Mouse (Mus musculus): ENCODE measurements around the gene Mpped2. TPM values are rescaled to one million over a fixed set of nuclear protein-coding genes. Genes with fewer than 3 reads are reported as not detected.

Gene Mpped2
- total and polyA plus RNA-seq, 2 experiments, result 0.20 to 0.37 TPM

- Histone ChIP-seq H3K4me1 (ENCODE audit: control insufficient read depth, insufficient read depth, low read length) (no peaks in the 10 kb centered on the region), H3K9ac (ENCODE audit: low read depth, low read length) (no peak overlapping the region), H3K27me3 (ENCODE audit: control insufficient read depth, insufficient read depth, low read length) (no peaks in the 10 kb centered on the region), H3K4me3 (ENCODE audit: insufficient read depth, low read depth, low read length) (no peak overlapping the region), H3K79me2 (ENCODE audit: control insufficient read depth, insufficient read depth, low read length) (no peaks in the 10 kb centered on the region), H3K27ac (replicated peaks; ENCODE audit: insufficient read depth, low read depth, low read length) (no peak overlapping the region), H3K36me3 (ENCODE audit: control insufficient read depth, insufficient read depth, low read length) (no peaks in the 10 kb centered on the region)
- 63% methylated on average over 7 of the region's 7 CpGs for WGBS
- TF ChIP-seq POLR2A (IDR thresholded peaks at IDR 0.05; ENCODE audit: extremely low read depth, insufficient read depth, low read length) (no peak), CTCF (IDR thresholded peaks at IDR 0.05; ENCODE audit: low read depth, low read length) (no peak)
- DNase-seq (ENCODE audit: extremely low read depth, low read depth, low spot score), result no peak
Observed at GRCm38 (mm10) chr2:106710862-106711477, 17.9 kb downstream of the Mpped2 start.

- H3K4me3 ChIP-seq (ENCODE audit: insufficient read depth, low read depth, low read length), result no peak overlapping the region
- 83% methylated on average over 6 of the region's 6 CpGs for WGBS
- TF ChIP-seq CTCF (IDR thresholded peaks at IDR 0.05; ENCODE audit: low read depth, low read length) (no peak), POLR2A (IDR thresholded peaks at IDR 0.05; ENCODE audit: extremely low read depth, insufficient read depth, low read length) (no peak)
- no peak overlapping the region for H3K9ac ChIP-seq (ENCODE audit: low read depth, low read length)
- H3K27me3 ChIP-seq (ENCODE audit: control insufficient read depth, insufficient read depth, low read length), result no peaks in the 10 kb centered on the region
- H3K4me1 ChIP-seq (ENCODE audit: control insufficient read depth, insufficient read depth, low read length), result no peaks in the 10 kb centered on the region
- no peak overlapping the region for H3K27ac ChIP-seq (replicated peaks; ENCODE audit: insufficient read depth, low read depth, low read length)
- no peak for DNase-seq (ENCODE audit: extremely low read depth, low read depth, low spot score)
- H3K79me2 ChIP-seq (ENCODE audit: control insufficient read depth, insufficient read depth, low read length), result no peaks in the 10 kb centered on the region
- no peaks in the 10 kb centered on the region for H3K36me3 ChIP-seq (ENCODE audit: control insufficient read depth, insufficient read depth, low read length)
Observed at GRCm38 (mm10) chr2:106711506-106711905, 18.4 kb downstream of the Mpped2 start.

DNA sequence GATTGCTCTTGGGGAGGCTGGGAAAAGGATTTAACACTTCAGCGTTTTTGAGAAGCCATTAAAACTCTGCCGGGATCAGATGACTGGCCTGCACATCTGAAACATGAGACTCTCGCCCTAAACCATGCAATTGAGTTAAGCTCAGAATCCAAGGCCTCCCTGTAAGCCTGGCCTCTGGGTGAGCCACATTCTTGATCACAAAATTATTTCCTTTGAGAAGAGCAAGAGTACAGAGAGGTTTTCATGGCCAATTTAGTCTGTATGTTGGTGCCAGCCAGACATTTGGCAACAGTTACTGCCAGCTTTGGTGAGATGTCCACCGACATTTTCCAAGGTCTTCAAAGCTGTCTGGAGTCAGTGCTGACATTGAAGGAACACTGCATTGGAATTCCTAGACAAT lies 20.1 kb downstream of the Mpped2 start:
- no peak overlapping the region for H3K4me3 ChIP-seq (ENCODE audit: insufficient read depth, low read depth, low read length)
- no peaks in the 10 kb centered on the region for H3K27me3 ChIP-seq (ENCODE audit: control insufficient read depth, insufficient read depth, low read length)
- no peaks in the 10 kb centered on the region for H3K79me2 ChIP-seq (ENCODE audit: control insufficient read depth, insufficient read depth, low read length)
- WGBS, result 60% methylated on average over 4 of the region's 4 CpGs
- H3K27ac ChIP-seq (replicated peaks; ENCODE audit: insufficient read depth, low read depth, low read length), result no peak overlapping the region
- no peaks in the 10 kb centered on the region for H3K36me3 ChIP-seq (ENCODE audit: control insufficient read depth, insufficient read depth, low read length)
- H3K9ac ChIP-seq (ENCODE audit: low read depth, low read length), result no peak overlapping the region
- no peak for TF ChIP-seq POLR2A (IDR thresholded peaks at IDR 0.05; ENCODE audit: extremely low read depth, insufficient read depth, low read length)
- TF ChIP-seq CTCF (IDR thresholded peaks at IDR 0.05; ENCODE audit: low read depth, low read length), result no peak
- H3K4me1 ChIP-seq (ENCODE audit: control insufficient read depth, insufficient read depth, low read length), result no peaks in the 10 kb centered on the region
- no peak for DNase-seq (ENCODE audit: extremely low read depth, low read depth, low spot score)

- H3K79me2 ChIP-seq (ENCODE audit: control insufficient read depth, insufficient read depth, low read length), result no peaks in the 10 kb centered on the region
- H3K9ac ChIP-seq (ENCODE audit: low read depth, low read length), result no peak overlapping the region
- no peak for TF ChIP-seq POLR2A (IDR thresholded peaks at IDR 0.05; ENCODE audit: extremely low read depth, insufficient read depth, low read length)
- TF ChIP-seq CTCF (IDR thresholded peaks at IDR 0.05; ENCODE audit: low read depth, low read length), result no peak
- no peak for DNase-seq (ENCODE audit: extremely low read depth, low read depth, low spot score)
- H3K4me3 ChIP-seq (ENCODE audit: insufficient read depth, low read depth, low read length), result no peak overlapping the region
- no peaks in the 10 kb centered on the region for H3K4me1 ChIP-seq (ENCODE audit: control insufficient read depth, insufficient read depth, low read length)
- H3K27ac ChIP-seq (replicated peaks; ENCODE audit: insufficient read depth, low read depth, low read length), result no peak overlapping the region
- 91% methylated on average over 10 of the region's 10 CpGs for WGBS
- no peaks in the 10 kb centered on the region for H3K36me3 ChIP-seq (ENCODE audit: control insufficient read depth, insufficient read depth, low read length)
- no peaks in the 10 kb centered on the region for H3K27me3 ChIP-seq (ENCODE audit: control insufficient read depth, insufficient read depth, low read length)
Observed at GRCm38 (mm10) chr2:106715674-106716364, 22.8 kb downstream of the Mpped2 start.

DNA sequence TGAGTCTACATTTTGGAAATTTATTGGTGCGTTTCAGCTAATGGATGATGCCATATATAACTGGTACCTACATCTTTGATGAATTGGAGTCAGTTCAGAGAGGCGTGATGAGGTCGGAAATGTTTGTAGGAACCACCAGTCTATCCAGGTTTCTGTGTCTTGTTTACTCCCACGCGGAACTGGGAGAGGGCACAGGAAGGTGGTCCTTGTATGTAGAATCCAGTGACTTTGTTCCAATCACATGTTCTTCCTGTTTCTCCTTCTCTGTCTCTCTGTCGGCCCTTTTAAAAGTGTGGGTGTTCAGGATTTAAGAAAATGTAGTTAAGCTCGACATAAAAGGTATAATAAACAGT lies 23.3 kb downstream of the Mpped2 start:
- no peak for DNase-seq (ENCODE audit: extremely low read depth, low read depth, low spot score)
- no peak overlapping the region for H3K27ac ChIP-seq (replicated peaks; ENCODE audit: insufficient read depth, low read depth, low read length)
- no peaks in the 10 kb centered on the region for H3K4me1 ChIP-seq (ENCODE audit: control insufficient read depth, insufficient read depth, low read length)
- H3K9ac ChIP-seq (ENCODE audit: low read depth, low read length), result no peak overlapping the region
- H3K27me3 ChIP-seq (ENCODE audit: control insufficient read depth, insufficient read depth, low read length), result no peaks in the 10 kb centered on the region
- H3K79me2 ChIP-seq (ENCODE audit: control insufficient read depth, insufficient read depth, low read length), result no peaks in the 10 kb centered on the region
- no peak for TF ChIP-seq POLR2A (IDR thresholded peaks at IDR 0.05; ENCODE audit: extremely low read depth, insufficient read depth, low read length)
- TF ChIP-seq CTCF (IDR thresholded peaks at IDR 0.05; ENCODE audit: low read depth, low read length), result no peak
- no peak overlapping the region for H3K4me3 ChIP-seq (ENCODE audit: insufficient read depth, low read depth, low read length)
- 82% methylated on average over 7 of the region's 7 CpGs for WGBS
- H3K36me3 ChIP-seq (ENCODE audit: control insufficient read depth, insufficient read depth, low read length), result no peaks in the 10 kb centered on the region

GRCm38 (mm10) chr2:106718888-106719287 lies 25.8 kb downstream of the Mpped2 start:
- Histone ChIP-seq H3K27me3 (ENCODE audit: control insufficient read depth, insufficient read depth, low read length) (no peaks in the 10 kb centered on the region), H3K4me1 (ENCODE audit: control insufficient read depth, insufficient read depth, low read length) (no peaks in the 10 kb centered on the region), H3K36me3 (ENCODE audit: control insufficient read depth, insufficient read depth, low read length) (no peaks in the 10 kb centered on the region), H3K4me3 (ENCODE audit: insufficient read depth, low read depth, low read length) (no peak overlapping the region), H3K9ac (ENCODE audit: low read depth, low read length) (no peak overlapping the region), H3K79me2 (ENCODE audit: control insufficient read depth, insufficient read depth, low read length) (no peaks in the 10 kb centered on the region), H3K27ac (replicated peaks; ENCODE audit: insufficient read depth, low read depth, low read length) (no peak overlapping the region)
- 92% methylated on average over 5 of the region's 5 CpGs for WGBS
- no peak for TF ChIP-seq POLR2A (IDR thresholded peaks at IDR 0.05; ENCODE audit: extremely low read depth, insufficient read depth, low read length)
- no peak for TF ChIP-seq CTCF (IDR thresholded peaks at IDR 0.05; ENCODE audit: low read depth, low read length)
- DNase-seq (ENCODE audit: extremely low read depth, low read depth, low spot score), result no peak

All from liver, adult 2 months (tissue).